Mouse (Mus musculus): ENCODE measurements at regions not wholly inside any gene's neighbourhood (a gene's known extent, or its start where the extent isn't known, plus 50 kb on each side); places are given as distances from the start of the nearest gene placed in this dataset.

DNA sequence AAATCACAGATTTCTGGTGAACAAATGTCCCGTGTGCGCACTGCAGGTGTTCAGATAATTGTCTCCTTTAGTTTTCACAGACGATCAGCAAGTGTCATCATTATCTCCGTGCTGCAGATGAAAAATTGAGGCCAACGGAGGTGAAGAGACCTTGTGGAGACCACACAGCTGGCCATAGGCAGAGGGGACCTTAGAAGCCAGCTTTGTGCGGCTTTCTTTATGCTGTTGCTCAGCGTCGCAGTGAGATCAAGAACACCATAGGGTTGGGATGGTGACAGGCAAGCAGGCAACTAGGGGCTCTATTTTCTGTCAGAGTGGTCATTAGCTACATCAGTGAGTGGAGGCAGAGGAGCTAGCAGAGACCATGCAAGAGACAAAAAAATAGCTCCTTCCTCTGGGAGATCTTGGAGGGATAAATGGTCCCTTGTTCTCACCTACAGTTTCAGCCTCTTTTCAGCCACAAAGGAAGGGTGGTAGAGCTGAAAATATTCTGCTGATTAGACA, 324.4 kb downstream of the Chl1 start:
- no peak for TF ChIP-seq CTCF (conservative IDR thresholded peaks at IDR 0.05; ENCODE audit: insufficient read depth, insufficient read length, low read depth, low read length)
- no peak for TF ChIP-seq POLR2A (IDR thresholded peaks at IDR 0.05; ENCODE audit: low read depth, low read length)
